In genomic region chrX:133686533-133687311, GRCm38 (mm10) we compare ENCODE assay signal across 9 mouse cellular contexts. TPM values are rescaled to one million over a fixed set of nuclear protein-coding genes. Genes with fewer than 3 reads are reported as not detected.
DNase-seq lines count a peak whose midpoint lies in the region; ATAC-seq and TF ChIP-seq lines count a peak whose summit lies in the region.
"Had no signal": no experiment of that assay in that cellular context is flagged by ENCODE, and none has a peak within 500 bp of the region (broad histone marks: within the 10 kb centered on the region; RNA-seq: fewer than 3 reads in every experiment).

No protein-coding gene starts in this region.

- H3K27me3 ChIP-seq in embryonic facial prominence, embryonic 11.5 days (ENCODE audit: control insufficient read depth, insufficient read depth, low read length): peaks cover 5% of the 10 kb centered on the region; the same call in 1 of the 2 replicates
- H3K27me3 ChIP-seq in hindbrain, embryonic 15.5 days: no peaks in the 10 kb centered on the region

- no peak for ATAC-seq in embryonic facial prominence, embryonic 11.5 days (replicated peaks; ENCODE audit: insufficient number of reproducible peaks, low FRiP score, low TSS enrichment, low read depth)
- no peak for ATAC-seq in hindbrain, embryonic 15.5 days (ENCODE audit: low FRiP score, low read depth)
- ATAC-seq in activated CD4-positive, CD25-positive, alpha-beta regulatory T cell, adult 4 months: no peak

- no peaks in the 10 kb centered on the region for H3K9me3 ChIP-seq in embryonic facial prominence, embryonic 11.5 days (replicated peaks; ENCODE audit: control insufficient read depth, low read length)
- H3K9me3 ChIP-seq in hindbrain, embryonic 15.5 days: no peaks in the 10 kb centered on the region

- no peak for TF ChIP-seq CTCF in layer of hippocampus, adult 2 months (conservative IDR thresholded peaks at IDR 0.05)

- no peak for DNase-seq in layer of hippocampus, adult 2 months (ENCODE audit: low spot score in 2 of 2)
- DNase-seq in layer of hippocampus, adult 18-20 months (ENCODE audit: low spot score in 2 of 2): no peak
- DNase-seq in embryonic facial prominence, embryonic 11.5 days (ENCODE audit: low spot score): peak; percentile 11
- peak; percentile 39 for DNase-seq in neural tube, embryonic 10.5 days (ENCODE audit: extremely low spot score, low spot score)
- DNase-seq in urinary bladder, adult 2 months (ENCODE audit: low spot score): no peak
- DNase-seq in ovary, postnatal 36 days (ENCODE audit: low spot score): no peak

- peak overlapping the region; percentile 71 for H3K4me3 ChIP-seq in layer of hippocampus, adult 2 months
- H3K4me3 ChIP-seq in embryonic facial prominence, embryonic 11.5 days (ENCODE audit: low read depth, low read length): peak overlapping the region; percentile 54
- peak overlapping the region; percentile 66 for H3K4me3 ChIP-seq in hindbrain, embryonic 15.5 days

- H3K27ac ChIP-seq in layer of hippocampus, adult 2 months: peak overlapping the region; percentile 86; the same call in 1 of the 2 replicates
- no peak overlapping the region for H3K27ac ChIP-seq in embryonic facial prominence, embryonic 11.5 days (replicated peaks; ENCODE audit: low read depth, low read length)
- peak overlapping the region; percentile 48; the same call in 1 of the 2 replicates for H3K27ac ChIP-seq in hindbrain, embryonic 15.5 days (replicated peaks)

- 18% methylated on average over 49 of the region's 55 CpGs for WGBS in embryonic facial prominence, embryonic 11.5 days
- WGBS in hindbrain, embryonic 15.5 days: 34% methylated on average over 55 of the region's 55 CpGs

- H3K9ac ChIP-seq in embryonic facial prominence, embryonic 11.5 days (replicated peaks; ENCODE audit: low read length): peak overlapping the region; percentile 41
- peak overlapping the region; percentile 58 for H3K9ac ChIP-seq in hindbrain, embryonic 15.5 days

- peak overlapping the region; percentile 77 for H3K4me2 ChIP-seq in embryonic facial prominence, embryonic 11.5 days (ENCODE audit: low read depth, low read length)
- peak overlapping the region; percentile 80 for H3K4me2 ChIP-seq in hindbrain, embryonic 15.5 days

- no peaks in the 10 kb centered on the region for H3K4me1 ChIP-seq in embryonic facial prominence, embryonic 11.5 days (ENCODE audit: control insufficient read depth, insufficient read depth, low read length)
- H3K4me1 ChIP-seq in hindbrain, embryonic 15.5 days (replicated peaks): 0 out of 2 replicates have a peak, but pooled peaks cover 2% of the 10 kb centered on the region

- H3K36me3 ChIP-seq in embryonic facial prominence, embryonic 11.5 days (replicated peaks; ENCODE audit: control insufficient read depth, insufficient read depth, low read depth, low read length): no peaks in the 10 kb centered on the region
- H3K36me3 ChIP-seq in hindbrain, embryonic 15.5 days: no peaks in the 10 kb centered on the region

RNA-seq across cellular contexts. Expression of gene Pcdh19, which starts 2.1 kb away (rescaled TPM):
- 10 to 100 TPM; 67.1 to 80.2 TPM for total RNA-seq in layer of hippocampus, adult 2 months (2021)
- total RNA-seq in layer of hippocampus, adult 18-20 months (2021): 10 to 100 TPM; 75.8 to 80.0 TPM
- polyA plus RNA-seq in embryonic facial prominence, embryonic 11.5 days (2014; fragmentation: Nextera tagmentation; extraction: Ambion mirVana): 4.7 and 5.2 TPM in 2 replicates
- polyA plus RNA-seq in hindbrain, embryonic 15.5 days (2015; fragmentation: Nextera tagmentation; extraction: Ambion mirVana): 17.0 and 17.3 TPM in 2 replicates
- polyA plus RNA-seq in urinary bladder, adult 2 months (2012; rRNA removed): 1.4 and 1.9 TPM in 2 replicates
- not detected for polyA plus RNA-seq in activated CD4-positive, CD25-positive, alpha-beta regulatory T cell, adult 4 months (2017; shearing (Covaris generic))
- polyA plus RNA-seq: liver, adult 2 months had no signal

Comparison
In these comparisons a context has a peak if more than half of its experiments do, and no peak if none do; other contexts are left out.
1. DNase-seq: peak in embryonic facial prominence, embryonic 11.5 days (single experiment) and neural tube, embryonic 10.5 days (single experiment); none in layer of hippocampus, adult 2 months (0 of 2), layer of hippocampus, adult 18-20 months (0 of 2), urinary bladder, adult 2 months (single experiment) and ovary, postnatal 36 days (single experiment).
2. Peak in every context shown above with its lines, with median percentiles within 50 percentile points of each other: H3K4me3 ChIP-seq.